8 mouse cellular contexts compared by ENCODE assay signal in genomic region chr3:36474421-36474820, GRCm38 (mm10). TPM values are rescaled to one million over a fixed set of nuclear protein-coding genes. Genes with fewer than 3 reads are reported as not detected.
A peak's percentile ranks its signal among the peaks of the same experiment; 100 is the strongest.
DNase-seq lines count a peak whose midpoint lies in the region; ATAC-seq lines count a peak whose summit lies in the region.

No protein-coding gene starts in this region.

- H3K9me3 ChIP-seq in liver, embryonic 11.5 days (ENCODE audit: control insufficient read depth, low read length) = no peaks in the 10 kb centered on the region
- H3K9me3 ChIP-seq in embryonic facial prominence, embryonic 13.5 days = no peaks in the 10 kb centered on the region
- H3K9me3 ChIP-seq in intestine, embryonic 15.5 days = no peaks in the 10 kb centered on the region
- H3K9me3 ChIP-seq in neural tube, embryonic 13.5 days = no peaks in the 10 kb centered on the region

- H3K27me3 ChIP-seq in liver, embryonic 11.5 days (replicated peaks; ENCODE audit: control insufficient read depth, insufficient read depth, low read length) = no peaks in the 10 kb centered on the region
- no peaks in the 10 kb centered on the region for H3K27me3 ChIP-seq in embryonic facial prominence, embryonic 13.5 days
- H3K27me3 ChIP-seq in intestine, embryonic 15.5 days (replicated peaks) = no peaks in the 10 kb centered on the region
- H3K27me3 ChIP-seq in neural tube, embryonic 13.5 days = no peaks in the 10 kb centered on the region

- no peak for ATAC-seq in liver, embryonic 11.5 days (replicated peaks; ENCODE audit: low FRiP score)
- ATAC-seq in embryonic facial prominence, embryonic 13.5 days (ENCODE audit: insufficient number of reproducible peaks, insufficient read depth, low FRiP score, low TSS enrichment, low read depth) = no peak
- no peak for ATAC-seq in intestine, embryonic 15.5 days
- ATAC-seq in neural tube, embryonic 13.5 days (ENCODE audit: low read depth) = no peak

- no peak overlapping the region for H3K27ac ChIP-seq in liver, embryonic 11.5 days (ENCODE audit: low read depth, low read length)
- H3K27ac ChIP-seq in embryonic facial prominence, embryonic 13.5 days = no peak overlapping the region
- no peak overlapping the region for H3K27ac ChIP-seq in intestine, embryonic 15.5 days
- H3K27ac ChIP-seq in neural tube, embryonic 13.5 days (replicated peaks) = no peak overlapping the region

- WGBS in liver, embryonic 11.5 days = 81% methylated on average over 5 of the region's 5 CpGs
- WGBS in embryonic facial prominence, embryonic 13.5 days = 70% methylated on average over 5 of the region's 5 CpGs
- 82% methylated on average over 5 of the region's 5 CpGs for WGBS in intestine, embryonic 15.5 days
- 85% methylated on average over 5 of the region's 5 CpGs for WGBS in neural tube, embryonic 13.5 days

- no peak overlapping the region for H3K9ac ChIP-seq in liver, embryonic 11.5 days (ENCODE audit: low read depth, low read length)
- peak overlapping the region; percentile 87; the same call in 1 of the 2 replicates for H3K9ac ChIP-seq in embryonic facial prominence, embryonic 13.5 days
- H3K9ac ChIP-seq in intestine, embryonic 15.5 days = no peak overlapping the region
- H3K9ac ChIP-seq in neural tube, embryonic 13.5 days = no peak overlapping the region

- H3K4me3 ChIP-seq in liver, embryonic 11.5 days (ENCODE audit: low read depth, low read length) = peak overlapping the region; percentile 72
- peak overlapping the region; percentile 78 for H3K4me3 ChIP-seq in embryonic facial prominence, embryonic 13.5 days
- H3K4me3 ChIP-seq in intestine, embryonic 15.5 days (replicated peaks) = peak overlapping the region; percentile 75; the same call in 1 of the 2 replicates
- H3K4me3 ChIP-seq in neural tube, embryonic 13.5 days = peak overlapping the region; percentile 57

- DNase-seq in liver, embryonic 11.5 days (ENCODE audit: low spot score) = no peak
- no peak for DNase-seq in liver
- DNase-seq in cerebellum, adult 8-10 months = no peak
- no peak for DNase-seq in testis, postnatal 10 days (ENCODE audit: low spot score)
- DNase-seq in MN1 (ENCODE audit: low spot score) = no peak

- no peaks in the 10 kb centered on the region for H3K4me1 ChIP-seq in liver, embryonic 11.5 days (replicated peaks; ENCODE audit: control insufficient read depth, insufficient read depth, low read length)
- peaks cover 18% of the 10 kb centered on the region for H3K4me1 ChIP-seq in embryonic facial prominence, embryonic 13.5 days
- no peaks in the 10 kb centered on the region for H3K4me1 ChIP-seq in intestine, embryonic 15.5 days (replicated peaks)
- peaks cover 18% of the 10 kb centered on the region for H3K4me1 ChIP-seq in neural tube, embryonic 13.5 days (replicated peaks)

- H3K36me3 ChIP-seq in liver, embryonic 11.5 days (ENCODE audit: control insufficient read depth, insufficient read depth, low read length) = no peaks in the 10 kb centered on the region
- no peaks in the 10 kb centered on the region for H3K36me3 ChIP-seq in embryonic facial prominence, embryonic 13.5 days
- no peaks in the 10 kb centered on the region for H3K36me3 ChIP-seq in intestine, embryonic 15.5 days
- H3K36me3 ChIP-seq in neural tube, embryonic 13.5 days = no peaks in the 10 kb centered on the region

- peak overlapping the region; percentile 88 for H3K4me2 ChIP-seq in liver, embryonic 11.5 days
- peak overlapping the region; percentile 72 for H3K4me2 ChIP-seq in embryonic facial prominence, embryonic 13.5 days
- peak overlapping the region; percentile 84 for H3K4me2 ChIP-seq in intestine, embryonic 15.5 days (replicated peaks)
- peak overlapping the region; percentile 79 for H3K4me2 ChIP-seq in neural tube, embryonic 13.5 days

RNA-seq across cellular contexts. Expression of gene Anxa5, which starts 1.3 kb away (rescaled TPM):
- 105 and 108 TPM in 2 replicates for polyA plus RNA-seq in liver, embryonic 11.5 days (2014; fragmentation: Nextera tagmentation; extraction: Ambion mirVana)
- polyA plus RNA-seq in embryonic facial prominence, embryonic 13.5 days (2015; fragmentation: Nextera tagmentation; extraction: Ambion mirVana) = 327 and 355 TPM in 2 replicates
- polyA plus RNA-seq in intestine, embryonic 15.5 days (2015; fragmentation: Nextera tagmentation; extraction: Ambion mirVana) = 247 and 277 TPM in 2 replicates
- polyA plus RNA-seq in neural tube, embryonic 13.5 days (2015; fragmentation: Nextera tagmentation; extraction: Ambion mirVana) = 211 and 212 TPM in 2 replicates

RNA-seq across cellular contexts. Expression of gene 1810062G17Rik, which starts 1.3 kb away (rescaled TPM):
- 0.48 and 0.75 TPM in 2 replicates for polyA plus RNA-seq in liver, embryonic 11.5 days (2014; fragmentation: Nextera tagmentation; extraction: Ambion mirVana)
- polyA plus RNA-seq in embryonic facial prominence, embryonic 13.5 days (2015; fragmentation: Nextera tagmentation; extraction: Ambion mirVana) = 0.89 and 1.4 TPM in 2 replicates
- polyA plus RNA-seq in intestine, embryonic 15.5 days (2015; fragmentation: Nextera tagmentation; extraction: Ambion mirVana) = 1.8 and 2.2 TPM in 2 replicates
- 0.34 and 0.59 TPM in 2 replicates for polyA plus RNA-seq in neural tube, embryonic 13.5 days (2015; fragmentation: Nextera tagmentation; extraction: Ambion mirVana)

RNA-seq across cellular contexts. Expression of gene Gm11549, which starts 47.2 kb away (rescaled TPM):
- not detected in 2 replicates for polyA plus RNA-seq in liver, embryonic 11.5 days (2014; fragmentation: Nextera tagmentation; extraction: Ambion mirVana)
- 0.07 and 0.18 TPM in 2 replicates for polyA plus RNA-seq in embryonic facial prominence, embryonic 13.5 days (2015; fragmentation: Nextera tagmentation; extraction: Ambion mirVana)
- polyA plus RNA-seq in intestine, embryonic 15.5 days (2015; fragmentation: Nextera tagmentation; extraction: Ambion mirVana) = 0.33 and 0.44 TPM in 2 replicates
- polyA plus RNA-seq in neural tube, embryonic 13.5 days (2015; fragmentation: Nextera tagmentation; extraction: Ambion mirVana) = 1.9 and 2.2 TPM in 2 replicates
